Mouse (Mus musculus): ENCODE measurements around the gene Mboat1. TPM values are rescaled to one million over a fixed set of nuclear protein-coding genes. Genes with fewer than 3 reads are reported as not detected.

Mboat1 gene
- polyA plus RNA-seq, 1 experiment from 2014 or later, result 3.6 TPM

- no peak overlapping the region for H3K4me3 ChIP-seq
- no peak overlapping the region for H3K4me2 ChIP-seq
- no peaks in the 10 kb centered on the region for H3K4me1 ChIP-seq
- no peaks in the 10 kb centered on the region for H3K27me3 ChIP-seq
- H3K27ac ChIP-seq, result no peak overlapping the region
- ATAC-seq, result no peak
- 62% methylated on average over 3 of the region's 3 CpGs for WGBS
- H3K9ac ChIP-seq, result no peak overlapping the region
- H3K9me3 ChIP-seq (replicated peaks), result no peaks in the 10 kb centered on the region
- no peaks in the 10 kb centered on the region for H3K36me3 ChIP-seq (ENCODE audit: poor library complexity, severe bottlenecking)
Measured at GRCm38 (mm10) chr13:30192031-30192716, 55.9 kb downstream of the Mboat1 start.

DNA sequence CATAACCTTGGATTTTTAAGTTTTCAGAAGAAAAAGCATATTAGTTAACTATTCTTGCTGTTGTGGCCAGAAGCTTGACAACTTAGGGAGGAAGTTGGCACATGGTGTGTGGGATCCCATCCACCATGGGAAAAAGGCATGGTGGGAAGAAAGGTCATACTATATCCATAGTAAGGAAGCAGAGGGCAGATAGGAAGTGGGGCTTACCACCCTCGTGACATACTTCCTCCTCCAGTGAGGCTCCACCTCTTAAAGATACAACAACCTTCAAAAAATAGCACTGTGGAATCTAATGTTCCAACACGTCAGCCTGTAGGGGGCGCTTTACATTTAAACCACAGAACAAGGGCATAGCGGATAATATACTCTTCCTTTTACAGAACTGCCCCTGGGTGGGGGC is 57.1 kb downstream of the Mboat1 start:
- Histone ChIP-seq H3K4me3 (no peak overlapping the region), H3K9ac (no peak overlapping the region), H3K4me1 (no peaks in the 10 kb centered on the region), H3K9me3 (replicated peaks) (no peaks in the 10 kb centered on the region), H3K4me2 (no peak overlapping the region), H3K36me3 (ENCODE audit: poor library complexity, severe bottlenecking) (no peaks in the 10 kb centered on the region), H3K27me3 (no peaks in the 10 kb centered on the region), H3K27ac (no peak overlapping the region)
- no peak for ATAC-seq
- WGBS, result 65% methylated on average over 4 of the region's 4 CpGs

DNA sequence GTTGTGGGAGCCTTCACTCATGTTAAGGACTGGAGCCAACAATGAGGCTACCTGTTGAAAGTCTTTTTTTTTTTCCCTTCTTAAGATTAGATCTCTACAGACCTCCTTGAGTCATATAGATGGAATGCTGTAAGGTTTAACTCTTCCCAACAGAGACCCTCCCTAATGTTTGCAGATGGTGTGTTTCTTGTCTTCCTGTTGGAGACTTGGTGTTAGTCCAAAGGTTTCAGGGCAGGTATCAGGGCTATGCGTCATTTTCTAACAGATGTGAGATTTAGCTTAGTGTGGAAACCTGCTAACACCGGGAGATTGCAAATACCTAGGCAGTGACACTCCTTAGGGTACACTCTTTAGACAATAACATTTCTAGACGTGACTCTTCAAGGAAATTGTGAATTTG is 58.5 kb downstream of the Mboat1 start:
- Histone ChIP-seq H3K27me3 (no peaks in the 10 kb centered on the region), H3K27ac (no peak overlapping the region), H3K9ac (no peak overlapping the region), H3K4me1 (no peaks in the 10 kb centered on the region), H3K9me3 (replicated peaks) (no peaks in the 10 kb centered on the region), H3K4me2 (no peak overlapping the region), H3K4me3 (no peak overlapping the region), H3K36me3 (ENCODE audit: poor library complexity, severe bottlenecking) (no peaks in the 10 kb centered on the region)
- WGBS, result 89% methylated on average over 3 of the region's 3 CpGs
- no peak for ATAC-seq

DNA sequence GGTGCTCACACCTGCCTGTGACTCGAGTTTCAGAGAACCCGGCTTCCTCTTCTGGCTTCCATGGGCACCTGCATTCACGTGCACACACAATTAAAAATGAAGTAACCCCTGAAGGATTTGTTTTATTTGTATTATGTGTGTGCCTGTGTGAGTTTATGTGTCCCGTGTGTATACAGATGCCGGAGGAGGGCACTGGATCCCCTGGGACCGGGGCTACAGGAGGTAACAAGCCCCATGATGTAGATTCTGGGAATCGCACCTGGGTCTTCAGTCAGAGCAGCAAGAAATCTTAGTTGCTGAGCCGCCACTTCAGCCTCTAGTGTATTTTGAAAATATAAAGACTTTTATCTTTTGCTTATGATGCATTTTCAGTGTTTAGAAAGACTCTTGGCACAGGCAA is 60.4 kb downstream of the Mboat1 start:
- Histone ChIP-seq H3K27me3 (no peaks in the 10 kb centered on the region), H3K4me1 (no peaks in the 10 kb centered on the region), H3K27ac (no peak overlapping the region), H3K4me3 (no peak overlapping the region), H3K36me3 (ENCODE audit: poor library complexity, severe bottlenecking) (no peaks in the 10 kb centered on the region), H3K4me2 (no peak overlapping the region), H3K9ac (no peak overlapping the region), H3K9me3 (replicated peaks) (no peaks in the 10 kb centered on the region)
- WGBS, result 88% methylated on average over 8 of the region's 8 CpGs
- ATAC-seq, result no peak

- Histone ChIP-seq H3K27me3 (no peaks in the 10 kb centered on the region), H3K27ac (no peak overlapping the region), H3K36me3 (ENCODE audit: poor library complexity, severe bottlenecking) (no peaks in the 10 kb centered on the region), H3K4me2 (no peak overlapping the region), H3K9ac (no peak overlapping the region), H3K4me1 (no peaks in the 10 kb centered on the region), H3K4me3 (no peak overlapping the region), H3K9me3 (replicated peaks) (no peaks in the 10 kb centered on the region)
- no peak for ATAC-seq
- 93% methylated on average over 9 of the region's 9 CpGs for WGBS
Measured at GRCm38 (mm10) chr13:30198101-30198570, 61.8 kb downstream of the Mboat1 start.

DNA sequence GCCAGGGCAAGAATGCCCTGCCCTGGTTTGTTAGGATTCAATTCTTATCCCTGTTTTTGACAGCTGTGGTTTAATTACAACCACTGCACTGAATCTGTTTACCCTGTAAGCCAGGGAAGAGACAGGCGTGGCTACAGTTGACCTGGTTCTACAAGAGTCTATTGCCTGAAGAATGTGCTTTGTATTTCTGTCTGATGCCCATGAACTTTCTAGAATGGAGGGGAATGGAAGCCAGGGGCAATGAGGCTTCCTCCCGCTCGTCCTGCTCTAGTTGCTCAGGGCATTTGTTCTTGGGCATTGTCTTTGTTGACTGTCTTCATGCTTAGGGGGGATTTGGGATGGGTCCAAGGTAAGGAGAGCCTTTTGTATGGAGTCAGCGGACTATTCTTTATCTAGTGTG is 63.5 kb downstream of the Mboat1 start:
- WGBS, result 64% methylated on average over 4 of the region's 4 CpGs
- Histone ChIP-seq H3K4me3 (no peak overlapping the region), H3K27me3 (no peaks in the 10 kb centered on the region), H3K9me3 (replicated peaks) (no peaks in the 10 kb centered on the region), H3K4me2 (no peak overlapping the region), H3K9ac (no peak overlapping the region), H3K27ac (no peak overlapping the region), H3K36me3 (ENCODE audit: poor library complexity, severe bottlenecking) (no peaks in the 10 kb centered on the region), H3K4me1 (no peaks in the 10 kb centered on the region)
- ATAC-seq, result no peak

DNA sequence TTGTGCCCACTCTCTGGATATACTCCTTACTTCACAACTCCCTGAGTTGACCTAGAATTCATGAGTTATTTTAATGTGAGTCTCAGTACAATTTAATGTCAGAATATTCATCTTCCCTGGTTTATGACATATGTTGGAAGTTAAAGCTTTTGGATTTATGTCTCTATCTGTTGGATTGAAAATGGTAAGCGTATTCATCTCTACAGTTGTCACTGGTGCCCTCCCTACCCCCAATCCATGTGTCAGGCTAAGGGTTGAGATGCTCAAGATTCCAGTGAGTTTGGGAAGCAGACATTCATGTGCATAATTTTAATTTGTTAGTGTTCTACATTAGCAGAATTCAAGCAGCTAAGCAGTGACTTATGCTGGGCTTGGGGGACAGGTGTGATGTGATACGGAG is 64.4 kb downstream of the Mboat1 start:
- Histone ChIP-seq H3K4me1 (no peaks in the 10 kb centered on the region), H3K4me3 (no peak overlapping the region), H3K27ac (no peak overlapping the region), H3K9me3 (replicated peaks) (no peaks in the 10 kb centered on the region), H3K36me3 (ENCODE audit: poor library complexity, severe bottlenecking) (no peaks in the 10 kb centered on the region), H3K27me3 (no peaks in the 10 kb centered on the region), H3K4me2 (no peak overlapping the region), H3K9ac (no peak overlapping the region)
- 92% methylated on average over 2 of the region's 2 CpGs for WGBS
- no peak for ATAC-seq

DNA sequence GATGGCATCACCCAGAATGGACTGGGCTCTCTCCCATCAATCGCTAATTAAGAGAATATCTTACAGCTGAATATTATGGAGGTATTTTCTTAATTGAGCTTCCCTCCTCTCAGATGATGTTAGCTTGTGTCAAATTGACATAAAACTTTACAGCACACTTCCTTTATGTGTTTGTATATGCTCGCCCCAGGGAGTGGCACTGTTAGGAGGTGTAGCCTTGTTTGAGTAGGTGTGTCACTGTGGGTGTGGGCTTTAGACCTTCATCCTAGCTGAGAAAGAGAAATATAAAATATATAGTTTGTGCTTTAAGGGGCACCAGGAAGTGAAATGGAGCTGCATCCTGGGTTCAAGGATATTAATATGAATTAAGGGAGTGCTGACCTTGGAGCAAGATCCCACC is 66.7 kb downstream of the Mboat1 start:
- Histone ChIP-seq H3K9ac (no peak overlapping the region), H3K27me3 (no peaks in the 10 kb centered on the region), H3K27ac (no peak overlapping the region), H3K4me2 (no peak overlapping the region), H3K9me3 (replicated peaks) (no peaks in the 10 kb centered on the region), H3K4me1 (no peaks in the 10 kb centered on the region), H3K4me3 (no peak overlapping the region), H3K36me3 (ENCODE audit: poor library complexity, severe bottlenecking) (no peaks in the 10 kb centered on the region)
- ATAC-seq, result no peak
- 95% methylated on average over 2 of the region's 2 CpGs for WGBS

- Histone ChIP-seq H3K9ac (no peak overlapping the region), H3K9me3 (replicated peaks) (no peaks in the 10 kb centered on the region), H3K4me3 (no peak overlapping the region), H3K27me3 (no peaks in the 10 kb centered on the region), H3K4me1 (no peaks in the 10 kb centered on the region; the same call in 1 of the 2 replicates), H3K27ac (no peak overlapping the region), H3K36me3 (ENCODE audit: poor library complexity, severe bottlenecking) (no peaks in the 10 kb centered on the region), H3K4me2 (no peak overlapping the region)
- no peak for ATAC-seq
- WGBS, result 83% methylated on average over 1 of the region's 1 CpGs
Measured at GRCm38 (mm10) chr13:30208176-30208575, 71.9 kb downstream of the Mboat1 start.

- Histone ChIP-seq H3K36me3 (ENCODE audit: poor library complexity, severe bottlenecking) (no peaks in the 10 kb centered on the region), H3K9me3 (replicated peaks) (no peaks in the 10 kb centered on the region), H3K27ac (no peak overlapping the region), H3K27me3 (no peaks in the 10 kb centered on the region), H3K4me1 (no peaks in the 10 kb centered on the region; the same call in 1 of the 2 replicates), H3K4me2 (no peak overlapping the region), H3K4me3 (no peak overlapping the region), H3K9ac (no peak overlapping the region)
- no peak for ATAC-seq
- WGBS, result 72% methylated on average over 9 of the region's 9 CpGs
Measured at GRCm38 (mm10) chr13:30213276-30213675, 77.0 kb downstream of the Mboat1 start.

- 66% methylated on average over 12 of the region's 12 CpGs for WGBS
- Histone ChIP-seq H3K4me1 (no peaks in the 10 kb centered on the region), H3K36me3 (ENCODE audit: poor library complexity, severe bottlenecking) (no peaks in the 10 kb centered on the region), H3K9me3 (replicated peaks) (no peaks in the 10 kb centered on the region), H3K4me2 (no peak overlapping the region), H3K27ac (no peak overlapping the region), H3K27me3 (no peaks in the 10 kb centered on the region), H3K9ac (no peak overlapping the region), H3K4me3 (no peak overlapping the region)
- ATAC-seq, result no peak
Measured at GRCm38 (mm10) chr13:30217588-30218371, 81.5 kb downstream of the Mboat1 start.

GRCm38 (mm10) chr13:30219597-30219996 is 83.3 kb downstream of the Mboat1 start:
- no peak overlapping the region for H3K4me3 ChIP-seq
- no peak overlapping the region for H3K27ac ChIP-seq
- no peak overlapping the region for H3K4me2 ChIP-seq
- H3K4me1 ChIP-seq, result no peaks in the 10 kb centered on the region
- H3K36me3 ChIP-seq (ENCODE audit: poor library complexity, severe bottlenecking), result no peaks in the 10 kb centered on the region
- H3K27me3 ChIP-seq, result no peaks in the 10 kb centered on the region
- no peaks in the 10 kb centered on the region for H3K9me3 ChIP-seq (replicated peaks)
- H3K9ac ChIP-seq, result no peak overlapping the region
- 79% methylated on average over 7 of the region's 7 CpGs for WGBS
- ATAC-seq, result no peak

Data from forebrain, embryonic 13.5 days (tissue).